Mouse (Mus musculus) embryonic facial prominence, embryonic 15.5 days (tissue): ENCODE results near the gene Pa2g4. TPM values are rescaled to one million over a fixed set of nuclear protein-coding genes. Genes with fewer than 3 reads are reported as not detected.

Source experiments
- ATAC-seq: fragments of 200-750 bp; cut with Nextera tagmentation; 2 replicates; pipeline ENCODE4 v1.8.0; 2017; ENCODE audit warnings: low read depth, moderate TSS enrichment; ENCODE audit not compliant: insufficient number of reproducible peaks, low FRiP score, low TSS enrichment
- H3K27ac ChIP-seq: fragments of 300-500 bp; sonication (generic); replicated peaks from 2 replicates; pipeline ENCODE4 v1.5.1; 2015; ENCODE audit warnings: mild to moderate bottlenecking, inconsistent platforms
- H3K27me3 ChIP-seq: fragments of 300-500 bp; sonication (generic); 2 replicates; pipeline ENCODE4 v1.6.1; 2015; ENCODE audit warnings: inconsistent platforms
- H3K36me3 ChIP-seq: fragments of 300-500 bp; sonication (generic); 2 replicates; pipeline ENCODE4 v1.6.1; 2015; ENCODE audit warnings: mild to moderate bottlenecking, inconsistent platforms
- H3K4me1 ChIP-seq: fragments of 300-500 bp; sonication (generic); 2 replicates; pipeline ENCODE4 v1.6.1; 2015; ENCODE audit warnings: inconsistent platforms
- H3K4me2 ChIP-seq: fragments of 300-500 bp; sonication (generic); replicated peaks from 2 replicates; pipeline ENCODE4 v1.6.1; 2015; ENCODE audit warnings: mild to moderate bottlenecking, inconsistent platforms
- H3K4me3 ChIP-seq: fragments of 300-500 bp; sonication (generic); replicated peaks from 2 replicates; pipeline ENCODE4 v1.5.1; 2015; ENCODE audit warnings: mild to moderate bottlenecking, inconsistent platforms
- H3K9ac ChIP-seq: fragments of 300-500 bp; sonication (generic); 2 replicates; pipeline ENCODE4 v1.6.1; 2015; ENCODE audit warnings: inconsistent platforms
- H3K9me3 ChIP-seq: fragments of 300-500 bp; sonication (generic); replicated peaks from 2 replicates; pipeline ENCODE4 v1.6.1; 2016; ENCODE audit warnings: inconsistent platforms
- WGBS: fragments of 180-500 bp; shearing (Covaris S2); methylation state at CpG from one replicate; pipeline ENCODE4 v1.1.7; 2015; 5-methylcytosine and 5-hydroxymethylcytosine counted together
- polyA plus RNA-seq: library from polyadenylated mRNA; unstranded; fragments of >200 nt; fragmentation: Nextera tagmentation; extraction: Ambion mirVana; gene quantifications from 2 replicates; pipeline ENCODE4 v1.2.1, GENCODE M21; 2015

Gene Pa2g4
- polyA plus RNA-seq, 1 experiment from 2014 or later: 186 TPM

GRCm38 (mm10) chr10:128590193-128590690 lies 24.5 kb upstream of the Pa2g4 start:
- Histone ChIP-seq H3K4me2 (peak overlapping the region; percentile 83), H3K27me3 (peaks cover 32% of the 10 kb centered on the region), H3K9ac (peak overlapping the region; percentile 10), H3K4me1 (peaks cover 25% of the 10 kb centered on the region), H3K36me3 (no peaks in the 10 kb centered on the region), H3K9me3 (no peaks in the 10 kb centered on the region), H3K4me3 (peak overlapping the region; percentile 64), H3K27ac (peak overlapping the region; percentile 92)
- ATAC-seq: 0 out of 2 replicates have a peak, but pooled peaks have one; percentile 29
- WGBS: under 1% methylated on average over 41 of the region's 43 CpGs

- Histone ChIP-seq H3K4me3 (peak within 1 kb of the TSS; percentile 64), H3K27ac (peak within 1 kb of the TSS; percentile 92), H3K27me3 (peaks cover 32% of the 10 kb centered on the region), H3K36me3 (no peaks in the 10 kb centered on the region), H3K4me2 (peak within 1 kb of the TSS; percentile 83), H3K9me3 (no peaks in the 10 kb centered on the region), H3K4me1 (peaks cover 28% of the 10 kb centered on the region), H3K9ac (peak within 1 kb of the TSS; percentile 48)
- under 1% methylated on average over 43 of the region's 43 CpGs for WGBS
- ATAC-seq: peak; percentile 52
Observed at GRCm38 (mm10) chr10:128589464-128590192, 23.8 kb upstream of the Pa2g4 start, which contains the start of gene Erbb3. TSS of gene Erbb3 (minus strand) at chr10:128589652.

- peak overlapping the region; percentile 92 for H3K27ac ChIP-seq
- H3K4me3 ChIP-seq: peak overlapping the region; percentile 64
- peak overlapping the region; percentile 83 for H3K4me2 ChIP-seq
- peaks cover 32% of the 10 kb centered on the region for H3K27me3 ChIP-seq
- H3K9me3 ChIP-seq: no peaks in the 10 kb centered on the region
- peak overlapping the region; percentile 48 for H3K9ac ChIP-seq
- peaks cover 35% of the 10 kb centered on the region for H3K4me1 ChIP-seq
- no peaks in the 10 kb centered on the region for H3K36me3 ChIP-seq
- WGBS: 2% methylated on average over 23 of the region's 23 CpGs
- ATAC-seq: 0 out of 2 replicates have a peak, but pooled peaks have one; percentile 34
Observed at GRCm38 (mm10) chr10:128588775-128589463, 23.1 kb upstream of the Pa2g4 start.

- Histone ChIP-seq H3K4me2 (peak overlapping the region; percentile 83), H3K27ac (peak overlapping the region; percentile 92; the same call in 1 of the 2 replicates), H3K27me3 (peaks cover 32% of the 10 kb centered on the region), H3K36me3 (no peaks in the 10 kb centered on the region), H3K9me3 (no peaks in the 10 kb centered on the region), H3K4me1 (peaks cover 41% of the 10 kb centered on the region), H3K9ac (no peak overlapping the region), H3K4me3 (peak overlapping the region; percentile 64)
- no peak for ATAC-seq
- WGBS: 6% methylated on average over 1 of the region's 1 CpGs
Observed at GRCm38 (mm10) chr10:128588136-128588535, 22.3 kb upstream of the Pa2g4 start.

GRCm38 (mm10) chr10:128587697-128588096 lies 21.9 kb upstream of the Pa2g4 start:
- Histone ChIP-seq H3K9me3 (no peaks in the 10 kb centered on the region), H3K4me2 (peak overlapping the region; percentile 83), H3K27me3 (peaks cover 32% of the 10 kb centered on the region), H3K27ac (peak overlapping the region; percentile 92), H3K36me3 (no peaks in the 10 kb centered on the region), H3K4me1 (peaks cover 41% of the 10 kb centered on the region), H3K4me3 (peak overlapping the region; percentile 64), H3K9ac (no peak overlapping the region)
- no peak for ATAC-seq
- 27% methylated on average over 8 of the region's 8 CpGs for WGBS

GRCm38 (mm10) chr10:128587120-128587519 lies 21.3 kb upstream of the Pa2g4 start:
- no peaks in the 10 kb centered on the region for H3K9me3 ChIP-seq
- 23% methylated on average over 4 of the region's 4 CpGs for WGBS
- H3K4me1 ChIP-seq: peaks cover 41% of the 10 kb centered on the region
- H3K4me2 ChIP-seq: peak overlapping the region; percentile 83
- ATAC-seq: no peak
- H3K27me3 ChIP-seq: peaks cover 32% of the 10 kb centered on the region
- peak overlapping the region; percentile 64 for H3K4me3 ChIP-seq
- peak overlapping the region; percentile 92 for H3K27ac ChIP-seq
- no peak overlapping the region for H3K9ac ChIP-seq
- H3K36me3 ChIP-seq: no peaks in the 10 kb centered on the region

- 0 out of 2 replicates have a peak overlapping the region, but pooled peaks have one; percentile 83 for H3K4me2 ChIP-seq
- H3K36me3 ChIP-seq: peaks cover 3% of the 10 kb centered on the region; the same call in 1 of the 2 replicates
- ATAC-seq: peak; percentile 20; the same call in 1 of the 2 replicates
- WGBS: 5% methylated on average over 1 of the region's 1 CpGs
- H3K9ac ChIP-seq: no peak overlapping the region
- peak overlapping the region; percentile 64; the same call in 1 of the 2 replicates for H3K4me3 ChIP-seq
- peaks cover 41% of the 10 kb centered on the region for H3K4me1 ChIP-seq
- H3K9me3 ChIP-seq: no peaks in the 10 kb centered on the region
- H3K27ac ChIP-seq: peak overlapping the region; percentile 34; the same call in 1 of the 2 replicates
- peaks cover 32% of the 10 kb centered on the region for H3K27me3 ChIP-seq
Observed at GRCm38 (mm10) chr10:128586546-128586945, 20.8 kb upstream of the Pa2g4 start.

GRCm38 (mm10) chr10:128584386-128584785 lies 18.6 kb upstream of the Pa2g4 start:
- H3K27ac ChIP-seq: peak overlapping the region; percentile 58
- H3K4me3 ChIP-seq: no peak overlapping the region
- ATAC-seq: no peak
- H3K9ac ChIP-seq: no peak overlapping the region
- H3K9me3 ChIP-seq: no peaks in the 10 kb centered on the region
- peak overlapping the region; percentile 26; the same call in 1 of the 2 replicates for H3K4me2 ChIP-seq
- H3K36me3 ChIP-seq: peaks cover 10% of the 10 kb centered on the region
- 10% methylated on average over 4 of the region's 4 CpGs for WGBS
- H3K4me1 ChIP-seq: peaks cover 35% of the 10 kb centered on the region
- H3K27me3 ChIP-seq: peaks cover 31% of the 10 kb centered on the region

GRCm38 (mm10) chr10:128583644-128584043 lies 17.9 kb upstream of the Pa2g4 start:
- H3K4me3 ChIP-seq: no peak overlapping the region
- H3K9me3 ChIP-seq: no peaks in the 10 kb centered on the region
- peaks cover 10% of the 10 kb centered on the region for H3K36me3 ChIP-seq
- 0 out of 2 replicates have a peak overlapping the region, but pooled peaks have one; percentile 26 for H3K4me2 ChIP-seq
- peak overlapping the region; percentile 58; the same call in 1 of the 2 replicates for H3K27ac ChIP-seq
- ATAC-seq: peak; percentile 47; the same call in 1 of the 2 replicates
- H3K4me1 ChIP-seq: peaks cover 31% of the 10 kb centered on the region
- peaks cover 24% of the 10 kb centered on the region for H3K27me3 ChIP-seq
- H3K9ac ChIP-seq: no peak overlapping the region
- 39% methylated on average over 7 of the region's 7 CpGs for WGBS

- no peak for ATAC-seq
- no peaks in the 10 kb centered on the region for H3K9me3 ChIP-seq
- H3K4me3 ChIP-seq: no peak overlapping the region
- no peak overlapping the region for H3K4me2 ChIP-seq
- H3K9ac ChIP-seq: no peak overlapping the region
- peaks cover 18% of the 10 kb centered on the region; the same call in 1 of the 2 replicates for H3K4me1 ChIP-seq
- 60% methylated on average over 4 of the region's 4 CpGs for WGBS
- H3K27me3 ChIP-seq: no peaks in the 10 kb centered on the region
- H3K27ac ChIP-seq: no peak overlapping the region
- H3K36me3 ChIP-seq: peaks cover 33% of the 10 kb centered on the region
Observed at GRCm38 (mm10) chr10:128579731-128580130, 13.9 kb upstream of the Pa2g4 start.

GRCm38 (mm10) chr10:128579298-128579697 lies 13.5 kb upstream of the Pa2g4 start:
- Histone ChIP-seq H3K36me3 (peaks cover 33% of the 10 kb centered on the region), H3K27me3 (no peaks in the 10 kb centered on the region), H3K4me2 (no peak overlapping the region), H3K27ac (no peak overlapping the region), H3K9me3 (no peaks in the 10 kb centered on the region), H3K9ac (no peak overlapping the region), H3K4me1 (0 out of 2 replicates have a peak, but pooled peaks cover 14% of the 10 kb centered on the region), H3K4me3 (no peak overlapping the region)
- WGBS: 85% methylated on average over 3 of the region's 3 CpGs
- ATAC-seq: no peak
